Mouse (Mus musculus) embryonic facial prominence, embryonic 12.5 days (tissue): ENCODE results near the gene Rab25. TPM values are rescaled to one million over a fixed set of nuclear protein-coding genes. Genes with fewer than 3 reads are reported as not detected.

ENCODE experiments used
- ATAC-seq: fragments of 200-750 bp; cut with Nextera tagmentation; 2 replicates; pipeline ENCODE4 v1.8.0; 2017; ENCODE audit not compliant: insufficient number of reproducible peaks, insufficient read depth, low FRiP score, low TSS enrichment
- H3K27ac ChIP-seq: fragments of 300-500 bp; sonication (generic); 2 replicates; pipeline ENCODE4 v1.5.1; 2016; ENCODE audit warnings: mild to moderate bottlenecking
- H3K27me3 ChIP-seq: fragments of 300-500 bp; sonication (generic); 2 replicates; pipeline ENCODE4 v1.6.1; 2016; ENCODE audit warnings: mild to moderate bottlenecking, moderate library complexity
- H3K36me3 ChIP-seq: fragments of 300-500 bp; sonication (generic); 2 replicates; pipeline ENCODE4 v1.6.1; 2016; ENCODE audit warnings: mild to moderate bottlenecking
- H3K4me1 ChIP-seq: fragments of 300-500 bp; sonication (generic); 2 replicates; pipeline ENCODE4 v1.6.1; 2016
- H3K4me2 ChIP-seq: fragments of 300-500 bp; sonication (generic); replicated peaks from 2 replicates; pipeline ENCODE4 v1.6.1; 2016; ENCODE audit warnings: mild to moderate bottlenecking, moderate library complexity
- H3K4me3 ChIP-seq: fragments of 300-500 bp; sonication (generic); 2 replicates; pipeline ENCODE4 v1.5.1; 2016; ENCODE audit warnings: mild to moderate bottlenecking
- H3K9ac ChIP-seq: fragments of 300-500 bp; sonication (generic); 2 replicates; pipeline ENCODE4 v1.6.1; 2016; ENCODE audit warnings: mild to moderate bottlenecking, moderate library complexity
- H3K9me3 ChIP-seq: fragments of 300-500 bp; sonication (generic); 2 replicates; pipeline ENCODE4 v1.6.1; 2016; ENCODE audit warnings: mild to moderate bottlenecking, moderate library complexity
- WGBS: fragments of 180-500 bp; shearing (Covaris S2); methylation state at CpG from one replicate; pipeline ENCODE4 v1.1.7; 2016; 5-methylcytosine and 5-hydroxymethylcytosine counted together
- polyA plus RNA-seq: library from polyadenylated mRNA; unstranded; fragments of >200 nt; fragmentation: Nextera tagmentation; extraction: Ambion mirVana; gene quantifications from 2 replicates; pipeline ENCODE4 v1.2.1, GENCODE M21; 2016

The Rab25 gene
- polyA plus RNA-seq, 1 experiment from 2014 or later = 5.5 TPM

DNA sequence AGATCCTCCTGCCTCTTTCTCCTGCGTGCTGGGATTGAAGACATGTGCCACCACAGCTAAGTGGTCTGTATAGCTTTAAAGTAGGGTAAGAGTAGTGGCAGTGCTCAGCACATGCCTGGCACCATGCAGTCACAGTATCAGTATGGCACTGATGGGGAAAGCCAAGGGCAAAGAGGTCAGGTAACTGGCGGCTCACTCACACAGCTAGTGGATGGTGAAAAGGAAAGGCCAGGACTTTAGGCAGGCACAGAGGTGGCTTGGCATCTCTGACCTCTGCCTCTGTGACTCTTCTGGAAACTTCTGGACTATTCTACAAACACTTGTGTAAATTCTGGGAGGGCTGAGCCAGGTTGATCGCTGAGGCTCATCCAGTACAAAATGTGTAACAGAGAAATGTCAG, 18.0 kb upstream of the Rab25 start:
- no peak overlapping the region for H3K4me2 ChIP-seq
- no peak overlapping the region for H3K4me3 ChIP-seq
- H3K9me3 ChIP-seq = no peaks in the 10 kb centered on the region
- H3K27me3 ChIP-seq = no peaks in the 10 kb centered on the region
- H3K27ac ChIP-seq = no peak overlapping the region
- H3K4me1 ChIP-seq = no peaks in the 10 kb centered on the region
- ATAC-seq = no peak
- H3K9ac ChIP-seq = no peak overlapping the region
- WGBS = 91% methylated on average over 3 of the region's 3 CpGs
- peaks cover 97% of the 10 kb centered on the region for H3K36me3 ChIP-seq

DNA sequence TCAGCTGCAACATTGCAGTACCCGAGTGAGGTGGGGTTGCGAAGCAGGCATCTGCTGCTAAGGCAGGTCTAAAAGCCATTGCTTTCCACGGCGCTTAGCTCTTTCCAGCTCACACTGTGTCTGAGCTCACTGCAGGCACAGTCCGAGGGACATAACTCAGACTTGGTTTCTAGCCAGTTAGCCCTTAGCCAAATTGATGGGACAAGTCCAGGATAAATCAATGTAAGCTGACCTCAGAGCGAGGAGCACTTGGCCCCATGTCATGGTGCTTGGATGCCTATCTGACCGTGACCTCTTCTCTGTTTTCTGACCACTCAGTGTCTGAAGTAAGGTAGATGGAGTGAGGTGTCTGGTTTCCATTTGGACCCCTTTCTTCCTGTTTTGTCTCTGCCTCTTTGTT, 15.9 kb upstream of the Rab25 start:
- H3K4me1 ChIP-seq = no peaks in the 10 kb centered on the region
- 85% methylated on average over 7 of the region's 7 CpGs for WGBS
- no peaks in the 10 kb centered on the region for H3K27me3 ChIP-seq
- ATAC-seq = no peak
- H3K27ac ChIP-seq = no peak overlapping the region
- H3K36me3 ChIP-seq = peaks cover 99% of the 10 kb centered on the region
- H3K4me3 ChIP-seq = no peak overlapping the region
- H3K9me3 ChIP-seq = no peaks in the 10 kb centered on the region
- H3K4me2 ChIP-seq = no peak overlapping the region
- H3K9ac ChIP-seq = no peak overlapping the region

DNA sequence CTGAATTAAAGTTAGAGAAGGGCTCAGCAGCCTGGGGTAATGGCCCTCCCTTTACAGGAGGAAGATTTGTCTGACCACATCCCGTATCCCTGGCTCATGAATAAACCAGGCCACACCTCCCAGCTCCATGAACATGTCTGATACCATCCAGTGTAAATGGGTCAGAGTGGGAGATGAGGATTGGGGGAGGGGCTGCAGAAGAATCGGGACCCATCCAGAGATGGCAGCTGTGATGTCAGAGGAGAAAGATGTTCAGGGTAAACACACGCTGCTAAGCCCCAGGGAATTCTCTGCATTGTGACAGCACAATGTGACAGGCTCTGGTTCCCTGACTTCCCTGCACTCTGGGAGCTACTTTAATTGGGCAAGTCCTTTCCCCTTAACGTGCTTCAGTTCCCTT, 15.3 kb upstream of the Rab25 start:
- H3K27me3 ChIP-seq = no peaks in the 10 kb centered on the region
- WGBS = 74% methylated on average over 4 of the region's 4 CpGs
- no peak overlapping the region for H3K27ac ChIP-seq
- H3K4me2 ChIP-seq = no peak overlapping the region
- no peaks in the 10 kb centered on the region for H3K4me1 ChIP-seq
- no peak overlapping the region for H3K9ac ChIP-seq
- ATAC-seq = no peak
- H3K36me3 ChIP-seq = peaks cover 99% of the 10 kb centered on the region
- no peaks in the 10 kb centered on the region for H3K9me3 ChIP-seq
- H3K4me3 ChIP-seq = no peak overlapping the region

DNA sequence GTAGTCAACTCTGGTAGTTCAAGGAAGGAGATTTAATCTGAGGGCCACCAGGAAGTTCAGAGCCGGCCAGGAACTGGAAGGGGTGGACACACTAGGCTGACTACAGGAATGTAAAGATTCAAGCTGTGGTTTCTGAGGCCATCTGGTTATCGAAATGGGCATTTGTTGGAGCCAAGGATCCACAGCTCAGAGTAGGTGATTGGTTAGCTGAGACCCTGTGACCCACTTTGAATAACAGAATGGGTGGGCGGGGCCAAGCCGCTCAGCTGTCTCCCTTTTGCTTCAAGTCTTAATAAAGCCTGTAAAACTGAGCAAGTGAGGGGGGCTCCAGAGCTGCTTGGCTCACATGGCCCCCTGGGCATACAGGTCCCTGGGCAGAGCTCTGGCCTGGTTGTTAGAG, 13.9 kb upstream of the Rab25 start:
- ATAC-seq = 0 out of 2 replicates have a peak, but pooled peaks have one; percentile 8
- no peaks in the 10 kb centered on the region for H3K27me3 ChIP-seq
- no peak overlapping the region for H3K4me3 ChIP-seq
- no peak overlapping the region for H3K27ac ChIP-seq
- no peaks in the 10 kb centered on the region for H3K9me3 ChIP-seq
- H3K9ac ChIP-seq = no peak overlapping the region
- no peak overlapping the region for H3K4me2 ChIP-seq
- 75% methylated on average over 4 of the region's 4 CpGs for WGBS
- H3K4me1 ChIP-seq = no peaks in the 10 kb centered on the region
- peaks cover 100% of the 10 kb centered on the region for H3K36me3 ChIP-seq

DNA sequence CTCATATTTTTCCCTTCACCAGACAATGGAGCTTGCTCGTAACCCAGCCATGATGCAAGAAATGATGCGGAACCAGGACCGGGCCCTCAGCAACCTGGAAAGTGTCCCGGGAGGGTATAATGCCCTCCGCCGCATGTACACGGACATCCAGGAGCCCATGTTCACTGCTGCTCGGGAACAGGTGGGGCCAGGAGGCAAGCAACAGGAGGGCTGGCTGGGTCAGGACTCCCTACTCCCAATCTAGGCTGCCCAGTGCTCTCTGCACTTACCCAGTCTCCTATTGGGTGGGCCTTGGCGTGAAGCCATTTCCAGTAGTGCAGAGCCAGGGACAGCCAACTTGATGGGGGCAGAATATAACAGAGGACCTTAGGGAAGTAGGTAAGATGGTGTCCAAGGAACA, 11.5 kb upstream of the Rab25 start:
- no peak for ATAC-seq
- Histone ChIP-seq H3K4me3 (no peak overlapping the region), H3K27me3 (no peaks in the 10 kb centered on the region), H3K9ac (no peak overlapping the region), H3K27ac (no peak overlapping the region), H3K4me1 (peaks cover 12% of the 10 kb centered on the region), H3K9me3 (no peaks in the 10 kb centered on the region), H3K4me2 (no peak overlapping the region), H3K36me3 (peaks cover 90% of the 10 kb centered on the region)
- WGBS = 95% methylated on average over 9 of the region's 9 CpGs

DNA sequence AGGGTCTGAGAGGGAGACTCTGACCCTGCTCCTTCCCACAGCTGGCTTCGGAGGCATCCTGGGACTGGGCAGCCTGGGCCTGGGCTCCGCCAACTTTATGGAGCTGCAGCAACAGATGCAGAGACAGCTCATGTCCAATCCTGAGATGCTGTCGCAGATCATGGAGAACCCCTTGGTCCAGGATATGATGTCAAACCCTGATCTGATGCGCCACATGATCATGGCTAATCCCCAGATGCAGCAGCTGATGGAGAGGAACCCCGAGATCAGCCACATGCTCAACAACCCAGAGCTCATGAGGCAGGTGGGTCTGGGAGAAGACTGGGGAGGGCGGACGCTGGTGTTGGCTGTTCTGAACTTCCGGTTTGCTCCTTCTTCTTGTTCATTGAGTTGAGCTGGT, 8.5 kb upstream of the Rab25 start:
- Histone ChIP-seq H3K4me3 (no peak overlapping the region), H3K9ac (no peak overlapping the region), H3K27me3 (no peaks in the 10 kb centered on the region), H3K27ac (no peak overlapping the region), H3K36me3 (peaks cover 61% of the 10 kb centered on the region), H3K4me2 (no peak overlapping the region), H3K9me3 (no peaks in the 10 kb centered on the region), H3K4me1 (peaks cover 22% of the 10 kb centered on the region)
- ATAC-seq = no peak
- 92% methylated on average over 8 of the region's 8 CpGs for WGBS

DNA sequence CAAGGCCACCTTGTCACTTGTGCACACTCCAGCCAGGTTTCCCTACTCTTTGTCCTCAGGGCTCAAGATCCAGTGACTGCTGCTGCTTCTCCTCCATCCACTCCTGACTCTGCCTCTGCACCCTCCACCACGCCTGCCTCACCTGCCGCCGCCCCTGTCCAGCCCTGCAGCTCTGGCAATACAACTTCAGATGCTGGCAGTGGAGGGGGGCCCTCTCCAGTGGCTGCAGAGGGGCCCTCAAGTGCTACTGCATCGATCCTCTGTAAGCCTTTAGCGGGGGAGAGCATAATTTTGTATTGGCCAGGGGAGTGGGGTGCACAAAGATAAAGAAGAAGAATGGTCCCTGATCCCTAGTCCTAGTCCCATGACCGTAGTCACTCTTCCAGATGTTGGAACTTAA, 7.6 kb upstream of the Rab25 start:
- 95% methylated on average over 6 of the region's 6 CpGs for WGBS
- no peak overlapping the region for H3K9ac ChIP-seq
- no peak overlapping the region for H3K4me3 ChIP-seq
- H3K27me3 ChIP-seq = no peaks in the 10 kb centered on the region
- no peak overlapping the region for H3K4me2 ChIP-seq
- no peaks in the 10 kb centered on the region for H3K9me3 ChIP-seq
- no peak overlapping the region for H3K27ac ChIP-seq
- ATAC-seq = no peak
- H3K4me1 ChIP-seq = peaks cover 24% of the 10 kb centered on the region
- peaks cover 52% of the 10 kb centered on the region for H3K36me3 ChIP-seq

DNA sequence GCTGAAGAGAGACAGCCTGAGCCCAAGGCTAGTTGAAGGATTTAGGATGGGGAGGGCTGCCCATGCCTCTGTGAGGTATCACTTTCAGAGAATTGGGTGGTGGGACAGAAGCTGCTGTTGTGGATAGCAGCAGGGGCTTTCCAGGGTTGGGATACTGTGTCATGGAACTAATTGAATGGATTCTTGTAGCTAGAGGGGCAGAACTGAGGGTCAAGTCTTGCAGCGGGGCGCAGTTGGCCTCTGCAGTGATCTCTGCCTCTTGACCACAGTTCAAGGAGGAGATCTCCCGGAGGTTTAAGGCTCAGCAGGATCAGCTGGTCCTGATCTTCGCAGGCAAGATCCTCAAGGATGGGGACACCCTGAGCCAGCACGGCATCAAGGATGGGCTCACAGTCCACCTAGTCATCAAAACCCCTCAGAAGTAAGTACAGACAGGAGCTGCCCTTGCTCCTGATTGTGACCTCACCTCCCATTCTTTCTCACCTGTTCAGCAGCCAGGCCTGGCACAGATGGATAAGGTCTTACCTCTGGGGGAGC, 7.0 kb upstream of the Rab25 start:
- peaks cover 24% of the 10 kb centered on the region for H3K4me1 ChIP-seq
- no peak overlapping the region for H3K27ac ChIP-seq
- no peak for ATAC-seq
- 81% methylated on average over 5 of the region's 5 CpGs for WGBS
- no peak overlapping the region for H3K9ac ChIP-seq
- peak overlapping the region; percentile 65 for H3K4me2 ChIP-seq
- H3K27me3 ChIP-seq = no peaks in the 10 kb centered on the region
- no peak overlapping the region for H3K4me3 ChIP-seq
- peaks cover 46% of the 10 kb centered on the region for H3K36me3 ChIP-seq
- H3K9me3 ChIP-seq = no peaks in the 10 kb centered on the region

DNA sequence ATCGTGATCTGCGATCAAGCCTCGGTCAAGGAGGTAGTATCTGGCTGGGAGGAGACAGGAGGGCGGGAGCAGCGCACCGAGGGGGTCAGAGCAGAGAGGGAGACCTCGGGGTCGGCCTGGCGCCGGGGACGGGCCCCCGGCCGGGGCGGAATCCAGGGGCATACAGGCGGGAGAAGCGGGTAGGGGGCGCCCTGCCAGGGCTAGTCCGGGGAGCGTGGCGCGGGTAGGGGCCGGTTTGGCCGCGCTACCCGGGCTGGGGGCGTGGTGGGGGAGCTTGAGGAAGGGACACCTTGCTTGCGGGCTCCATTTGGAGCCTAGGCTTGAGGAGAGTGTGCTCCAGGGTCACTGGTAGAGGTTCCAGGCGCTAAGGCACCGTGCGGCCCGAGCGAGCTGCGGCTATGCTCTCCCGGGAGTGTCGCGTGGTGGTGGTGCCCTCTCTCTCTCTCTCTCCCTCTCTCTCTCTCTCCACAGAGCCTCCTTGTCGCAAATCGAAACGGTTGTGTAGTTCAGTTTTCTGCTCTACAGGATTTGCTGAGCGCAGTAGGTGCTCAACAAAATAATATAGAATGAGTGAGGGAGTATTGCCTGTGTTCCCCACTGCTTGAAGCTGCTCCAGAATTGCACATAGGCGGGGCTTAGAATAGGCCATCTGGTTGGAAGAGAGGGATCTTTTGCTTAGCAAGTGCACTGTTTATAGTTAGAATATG, 5.9 kb upstream of the Rab25 start:
- peaks cover 27% of the 10 kb centered on the region for H3K4me1 ChIP-seq
- peak overlapping the region; percentile 87 for H3K4me3 ChIP-seq
- peak overlapping the region; percentile 93 for H3K9ac ChIP-seq
- H3K27me3 ChIP-seq = no peaks in the 10 kb centered on the region
- H3K4me2 ChIP-seq = peak overlapping the region; percentile 65
- peak; percentile 10 for ATAC-seq
- peak overlapping the region; percentile 97 for H3K27ac ChIP-seq
- H3K36me3 ChIP-seq = peaks cover 35% of the 10 kb centered on the region
- no peaks in the 10 kb centered on the region for H3K9me3 ChIP-seq
- WGBS = under 1% methylated on average over 41 of the region's 41 CpGs

DNA sequence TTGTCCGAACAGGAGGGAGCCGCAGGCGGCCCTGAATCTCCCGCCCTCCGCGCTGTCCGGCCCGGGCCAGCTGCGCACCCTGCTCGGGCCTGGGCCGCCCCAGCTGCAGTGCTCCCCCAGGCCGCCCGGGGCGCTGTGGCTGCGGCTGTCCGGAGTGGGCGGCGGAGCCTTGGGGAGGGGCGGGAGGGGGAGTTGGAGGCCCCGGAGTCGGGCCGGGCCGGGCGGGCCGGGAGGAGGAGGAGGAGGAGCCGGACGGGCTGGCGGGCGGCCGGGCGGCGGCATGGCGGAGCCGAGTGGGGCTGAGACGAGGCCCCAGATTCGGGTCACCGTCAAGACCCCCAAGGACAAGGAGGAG, 5.4 kb upstream of the Rab25 start, which contains the start of gene Ubqln4:
Gene Ubqln4 (plus strand): TSS at position 234 of the 355 bp plus-strand sequence.
- Histone ChIP-seq H3K4me1 (peaks cover 27% of the 10 kb centered on the region), H3K9me3 (no peaks in the 10 kb centered on the region), H3K9ac (peak within 1 kb of the TSS; percentile 93), H3K4me2 (peak within 1 kb of the TSS; percentile 65), H3K27me3 (no peaks in the 10 kb centered on the region), H3K27ac (peak within 1 kb of the TSS; percentile 97), H3K4me3 (peak within 1 kb of the TSS; percentile 87), H3K36me3 (peaks cover 29% of the 10 kb centered on the region)
- peak; percentile 89 for ATAC-seq
- WGBS = under 1% methylated on average over 22 of the region's 37 CpGs

DNA sequence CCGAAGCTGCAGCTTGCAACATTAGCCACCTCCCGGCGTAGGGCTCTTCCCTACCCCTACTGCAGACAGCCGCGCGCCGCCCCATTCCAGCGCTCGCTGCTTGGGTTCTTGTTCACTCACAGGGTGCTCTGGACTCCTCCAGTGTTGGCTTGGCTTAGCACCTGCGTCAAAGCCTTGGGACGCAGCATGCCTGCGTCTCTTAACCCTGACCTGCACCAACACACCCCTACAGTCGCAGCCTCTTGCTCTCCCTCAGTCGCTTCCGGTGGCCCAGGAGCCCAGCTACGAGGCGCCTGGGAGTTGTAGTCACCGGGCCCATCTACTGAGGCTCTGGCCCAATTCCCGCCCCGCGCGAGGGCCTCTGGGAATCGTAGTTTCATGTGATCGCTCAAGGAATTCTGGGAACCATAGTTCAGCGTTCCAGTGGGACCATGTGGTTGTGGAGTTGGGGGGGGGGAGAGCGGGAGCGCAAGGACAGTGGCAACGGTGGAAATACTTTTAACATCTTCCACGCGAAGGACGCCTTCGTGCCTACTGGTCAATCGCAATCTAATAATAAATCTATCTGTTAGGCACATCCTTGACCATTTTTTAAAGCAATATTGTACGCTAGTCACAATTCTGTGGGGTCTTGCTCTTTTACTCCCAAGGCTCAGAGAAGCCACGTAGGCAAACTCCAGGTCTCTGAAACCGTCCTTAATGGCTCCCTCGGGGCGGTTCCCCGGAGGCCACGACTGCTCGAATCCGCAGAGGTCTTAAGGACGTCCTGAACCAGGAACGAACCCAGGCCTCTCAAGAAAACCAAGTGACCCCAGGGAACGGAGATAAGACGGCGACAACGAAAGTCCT, 4.8 kb upstream of the Rab25 start, which contains the start of gene Lamtor2:
Gene Lamtor2 (minus strand): TSS at position 399 of the 849 bp plus-strand sequence.
- under 1% methylated on average over 48 of the region's 48 CpGs for WGBS
- H3K27me3 ChIP-seq = no peaks in the 10 kb centered on the region
- H3K9ac ChIP-seq = peak within 1 kb of the TSS; percentile 93
- H3K4me1 ChIP-seq = peaks cover 27% of the 10 kb centered on the region
- ATAC-seq = peak; percentile 93
- H3K4me3 ChIP-seq = peak within 1 kb of the TSS; percentile 87
- peak within 1 kb of the TSS; percentile 97 for H3K27ac ChIP-seq
- H3K36me3 ChIP-seq = peaks cover 23% of the 10 kb centered on the region
- H3K4me2 ChIP-seq = peak within 1 kb of the TSS; percentile 65
- no peaks in the 10 kb centered on the region for H3K9me3 ChIP-seq
